Mouse (Mus musculus) small intestine, adult 2 months (tissue): ENCODE results near the gene Fhad1. TPM values are rescaled to one million over a fixed set of nuclear protein-coding genes. Genes with fewer than 3 reads are reported as not detected.

Source experiments
- H3K27ac ChIP-seq: fragments of 200-500 bp; 2 replicates; pipeline ENCODE4 v1.5.1; 2012; ENCODE audit warnings: low read depth, low read length, control low read depth, inconsistent platforms; ENCODE audit not compliant: insufficient read depth
- H3K27me3 ChIP-seq: fragments of 200-500 bp; 2 replicates; pipeline ENCODE4 v1.6.1; 2012; ENCODE audit warnings: mild to moderate bottlenecking, moderate library complexity, low read length, inconsistent platforms; ENCODE audit not compliant: control insufficient read depth, insufficient read depth
- H3K36me3 ChIP-seq: fragments of 200-500 bp; 2 replicates; pipeline ENCODE4 v1.6.1; 2012; ENCODE audit warnings: mild to moderate bottlenecking, low read length, control low read depth, inconsistent platforms; ENCODE audit not compliant: control insufficient read depth, insufficient read depth
- H3K4me1 ChIP-seq: fragments of 200-500 bp; 2 replicates; pipeline ENCODE4 v1.6.1; 2012; ENCODE audit warnings: low read length, inconsistent platforms, mixed read lengths; ENCODE audit not compliant: control insufficient read depth, insufficient read depth, insufficient read length
- H3K4me3 ChIP-seq: fragments of 200-500 bp; 2 replicates; pipeline ENCODE4 v1.5.1; 2012; ENCODE audit warnings: low read depth, mild to moderate bottlenecking, control low read depth, inconsistent platforms, low read length, moderate library complexity
- CTCF ChIP-seq: fragments of 200-500 bp; IDR thresholded peaks from 2 replicates; pipeline ENCODE4 v1.5.1; 2012; ENCODE audit warnings: low read depth, mild to moderate bottlenecking, control low read depth, inconsistent platforms, low read length, moderate library complexity, mixed read lengths; ENCODE audit not compliant: insufficient replicate concordance, insufficient read length; ENCODE audit errors: extremely low read depth
- POLR2A ChIP-seq: fragments of 200-500 bp; IDR thresholded peaks from 2 replicates; pipeline ENCODE4 v1.6.1; 2012; ENCODE audit warnings: low read depth, mild to moderate bottlenecking, control low read depth, inconsistent platforms, low read length, moderate library complexity
- WGBS: fragments of 180-500 bp; shearing (Covaris S2); methylation state at CpG from one replicate; pipeline ENCODE4 v1.1.7; 2018; 5-methylcytosine and 5-hydroxymethylcytosine counted together
- polyA plus RNA-seq: library from polyadenylated mRNA; depleted of rRNA; stranded (reverse); fragments of >200 nt; gene quantifications from 2 replicates; pipeline ENCODE4 v1.2.3, GENCODE M21; 2012

Fhad1 gene
- polyA plus RNA-seq, 1 experiment: 0.05 TPM

DNA sequence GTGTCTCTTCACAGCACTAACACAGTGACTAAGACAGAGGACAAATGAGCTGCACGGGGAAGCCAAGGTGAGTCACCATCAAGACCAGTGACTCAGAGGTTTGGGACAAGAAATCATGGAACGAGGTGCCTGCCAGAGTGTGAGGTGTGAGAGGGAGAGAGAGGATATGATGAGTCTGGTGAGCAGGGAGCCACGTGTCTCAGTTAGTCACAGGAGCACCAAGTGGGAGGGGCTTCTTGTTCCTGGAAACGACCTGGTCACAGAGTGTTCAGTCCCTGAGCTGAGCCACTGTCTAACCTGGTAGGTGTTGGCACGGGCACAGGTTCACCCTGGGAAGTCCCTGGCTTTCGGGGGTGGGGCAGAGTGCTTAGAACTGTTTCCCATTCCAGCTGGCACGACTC is 86.0 kb downstream of the Fhad1 start:
- Histone ChIP-seq H3K4me3 (no peak overlapping the region), H3K27me3 (no peaks in the 10 kb centered on the region), H3K27ac (peak overlapping the region; percentile 74; the same call in 1 of the 2 replicates), H3K36me3 (no peaks in the 10 kb centered on the region), H3K4me1 (peaks cover 12% of the 10 kb centered on the region)
- WGBS: 14% methylated on average over 7 of the region's 7 CpGs
- TF ChIP-seq CTCF (no peak), POLR2A (no peak; the same call in 1 of the 2 replicates)

DNA sequence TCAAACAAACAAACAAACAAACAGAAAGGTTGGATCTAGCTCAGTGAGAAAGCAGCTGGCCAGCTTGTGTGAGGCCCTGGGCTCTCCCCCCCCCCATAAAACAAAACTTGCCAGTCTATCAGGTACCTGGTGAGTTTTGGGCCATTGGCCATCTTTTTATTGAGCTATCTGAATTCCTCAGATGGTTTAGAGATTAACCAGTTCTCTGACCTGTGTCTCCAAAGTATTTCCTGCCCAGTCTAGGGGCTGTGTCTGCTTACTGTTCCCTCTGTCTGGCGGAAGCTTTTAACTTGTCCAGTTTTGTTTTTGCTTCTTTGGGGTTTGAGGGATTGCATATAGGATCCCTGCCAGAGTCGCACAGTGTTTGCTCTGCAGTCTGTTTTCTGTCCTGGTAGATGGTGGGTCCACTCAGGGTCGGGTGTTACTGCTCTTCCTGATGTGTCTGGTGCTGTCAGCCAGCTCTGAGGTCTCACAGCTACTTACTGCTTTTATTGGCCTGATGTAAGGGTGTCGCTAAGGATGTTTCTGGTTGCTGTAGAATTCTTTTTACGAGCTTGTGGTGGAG is 89.0 kb downstream of the Fhad1 start:
- 25% methylated on average over 5 of the region's 5 CpGs for WGBS
- no peak for TF ChIP-seq POLR2A
- no peak for TF ChIP-seq CTCF
- Histone ChIP-seq H3K4me3 (no peak overlapping the region), H3K27ac (no peak overlapping the region), H3K27me3 (no peaks in the 10 kb centered on the region), H3K4me1 (peaks cover 12% of the 10 kb centered on the region), H3K36me3 (no peaks in the 10 kb centered on the region)

DNA sequence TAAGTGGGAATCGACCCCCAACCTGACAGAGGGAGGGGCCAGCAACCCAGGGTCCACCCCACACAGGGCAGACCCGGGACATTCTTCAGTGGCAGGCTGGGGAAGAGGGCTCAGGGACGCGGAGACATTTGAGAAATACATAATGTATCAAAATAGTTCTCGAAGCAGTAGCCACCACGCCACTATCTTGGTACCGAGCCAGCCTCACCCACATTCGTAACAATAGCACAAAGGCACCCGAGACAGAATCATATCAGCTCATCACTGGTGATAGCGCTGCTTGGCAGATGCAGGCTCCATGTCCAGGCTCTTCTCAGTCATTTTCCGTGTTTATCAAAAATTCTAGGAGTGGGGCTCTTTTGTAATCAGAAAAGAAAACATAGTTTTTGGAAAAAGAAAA is 90.9 kb downstream of the Fhad1 start:
- H3K36me3 ChIP-seq: no peaks in the 10 kb centered on the region
- H3K4me3 ChIP-seq: no peak overlapping the region
- 49% methylated on average over 11 of the region's 11 CpGs for WGBS
- H3K27ac ChIP-seq: no peak overlapping the region
- H3K4me1 ChIP-seq: peaks cover 6% of the 10 kb centered on the region
- TF ChIP-seq POLR2A: no peak
- TF ChIP-seq CTCF: no peak
- H3K27me3 ChIP-seq: no peaks in the 10 kb centered on the region

DNA sequence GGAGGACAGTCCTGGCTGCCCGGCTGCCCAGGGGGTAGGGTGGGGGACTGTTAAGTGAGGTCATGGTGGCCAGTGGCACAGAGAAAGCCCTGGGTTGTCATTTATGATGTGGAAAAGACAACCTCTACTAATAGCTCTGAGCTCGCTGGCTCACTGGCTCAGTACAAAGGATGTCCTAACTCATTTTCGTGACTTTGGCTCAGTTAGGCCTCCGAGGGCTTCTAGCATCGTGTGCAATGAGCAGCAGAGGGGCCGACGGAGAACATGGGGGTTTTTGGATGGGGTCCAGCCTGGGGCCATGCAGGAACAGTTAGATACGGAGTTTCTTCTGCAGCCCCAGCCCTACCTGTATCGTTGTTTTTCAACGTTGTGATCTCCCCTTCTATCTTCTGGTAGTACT is 94.5 kb downstream of the Fhad1 start:
- H3K4me3 ChIP-seq: no peak overlapping the region
- H3K36me3 ChIP-seq: no peaks in the 10 kb centered on the region
- H3K4me1 ChIP-seq: no peaks in the 10 kb centered on the region; the same call in 1 of the 2 replicates
- H3K27ac ChIP-seq: no peak overlapping the region
- no peak for TF ChIP-seq POLR2A
- TF ChIP-seq CTCF: no peak
- WGBS: 91% methylated on average over 10 of the region's 10 CpGs
- H3K27me3 ChIP-seq: no peaks in the 10 kb centered on the region

DNA sequence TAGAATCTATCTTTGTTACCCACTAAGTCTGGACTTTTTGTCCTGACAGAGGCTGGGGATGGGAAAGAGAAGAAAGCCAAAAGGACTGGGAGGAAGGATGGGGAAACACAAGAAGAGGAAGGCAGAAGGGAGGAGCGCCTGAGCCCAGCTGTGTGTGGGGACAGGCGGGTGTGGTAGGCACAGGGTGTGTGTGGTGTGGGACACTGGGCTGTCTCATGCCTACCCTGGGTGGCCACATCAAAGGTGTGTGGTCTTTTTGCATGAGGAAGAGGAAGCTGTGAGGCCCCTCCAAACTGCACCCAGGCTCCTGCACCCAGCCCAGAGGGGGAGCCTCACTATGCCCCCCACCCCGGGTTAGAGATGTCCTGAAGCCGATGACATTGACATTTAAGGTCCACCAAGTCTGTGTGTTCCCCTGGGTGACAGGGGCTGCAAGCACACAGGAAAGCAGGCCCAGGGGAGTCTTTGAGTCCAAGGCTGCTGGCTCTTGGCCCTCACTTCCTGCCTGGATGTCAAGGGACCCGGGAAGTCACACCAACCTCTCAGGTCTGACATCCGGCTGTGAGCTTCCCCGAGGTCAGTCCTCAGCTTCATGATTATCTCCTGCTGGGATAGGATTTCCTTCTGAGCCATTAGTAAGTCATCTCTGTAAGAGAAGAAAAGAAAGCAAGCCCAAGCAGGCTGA is 97.0 kb downstream of the Fhad1 start:
- 65% methylated on average over 7 of the region's 7 CpGs for WGBS
- Histone ChIP-seq H3K27ac (no peak overlapping the region), H3K4me1 (peaks cover 2% of the 10 kb centered on the region; the same call in 1 of the 2 replicates), H3K36me3 (no peaks in the 10 kb centered on the region), H3K4me3 (no peak overlapping the region), H3K27me3 (no peaks in the 10 kb centered on the region)
- TF ChIP-seq CTCF (no peak), POLR2A (no peak)

DNA sequence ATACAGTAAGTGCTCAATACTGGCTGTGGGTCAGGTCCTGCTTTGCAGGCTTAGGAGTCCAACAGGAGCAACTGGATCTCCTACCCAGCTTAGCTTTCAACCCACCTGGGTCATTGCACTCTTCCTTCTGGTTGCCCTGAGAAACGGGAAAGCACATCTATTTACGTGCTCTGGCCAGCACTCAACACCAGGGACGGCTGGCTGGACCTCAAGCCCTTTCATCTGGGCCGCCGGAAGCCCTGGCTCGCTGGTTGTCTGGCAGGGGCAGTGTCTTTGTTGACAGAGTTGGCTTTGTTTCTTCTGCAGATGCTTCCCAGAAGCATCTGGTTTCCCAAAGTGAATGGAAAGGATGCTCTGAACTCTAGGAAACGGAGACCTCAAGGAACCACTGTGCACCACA is 100.8 kb downstream of the Fhad1 start:
- H3K4me3 ChIP-seq: no peak overlapping the region
- H3K27me3 ChIP-seq: no peaks in the 10 kb centered on the region
- 60% methylated on average over 7 of the region's 7 CpGs for WGBS
- H3K36me3 ChIP-seq: no peaks in the 10 kb centered on the region
- TF ChIP-seq POLR2A (no peak), CTCF (no peak)
- H3K27ac ChIP-seq: no peak overlapping the region
- H3K4me1 ChIP-seq: peaks cover 2% of the 10 kb centered on the region; the same call in 1 of the 2 replicates

DNA sequence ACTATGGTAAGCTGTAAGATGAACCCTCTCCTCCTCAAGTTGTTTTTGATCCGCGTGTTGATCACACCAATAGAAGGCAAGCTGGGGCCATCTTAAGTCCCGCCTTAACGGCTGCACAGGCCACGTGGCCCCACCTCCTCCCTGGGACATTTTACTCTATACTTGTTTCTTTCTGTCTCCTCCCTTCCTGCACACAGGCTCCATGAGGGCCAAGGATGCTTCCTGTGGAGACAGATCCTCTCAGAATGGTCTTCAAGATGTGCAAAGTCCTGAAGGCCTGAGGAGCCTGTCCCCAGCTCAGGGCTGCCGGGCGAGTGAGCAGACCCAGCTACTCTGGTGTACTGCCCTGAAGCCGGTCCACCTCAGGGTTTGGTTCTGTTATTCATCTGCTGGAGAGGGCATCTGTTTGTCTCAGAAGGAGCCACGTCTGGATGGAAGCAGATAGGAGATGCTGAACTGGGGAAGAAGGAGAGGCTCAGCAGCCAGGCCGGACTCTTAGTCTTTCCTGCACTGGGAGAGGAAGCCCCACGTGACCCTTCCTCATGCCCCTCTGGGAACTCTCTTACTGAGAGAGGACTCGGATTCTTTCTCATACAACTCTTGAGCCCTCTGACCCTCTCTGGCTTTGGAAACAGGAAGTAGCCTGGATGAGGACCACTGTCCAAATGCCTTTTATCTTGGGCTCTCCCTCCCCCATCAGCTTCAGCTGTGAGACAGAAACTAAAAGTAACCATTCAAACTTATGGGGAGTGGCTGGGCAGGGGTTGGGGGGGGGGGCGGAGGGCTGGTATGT is 101.5 kb downstream of the Fhad1 start:
- 76% methylated on average over 13 of the region's 13 CpGs for WGBS
- TF ChIP-seq POLR2A: no peak
- TF ChIP-seq CTCF: no peak
- Histone ChIP-seq H3K27ac (no peak overlapping the region), H3K27me3 (no peaks in the 10 kb centered on the region), H3K4me3 (no peak overlapping the region), H3K4me1 (peaks cover 2% of the 10 kb centered on the region; the same call in 1 of the 2 replicates), H3K36me3 (no peaks in the 10 kb centered on the region)
